In the genomic region with DNA sequence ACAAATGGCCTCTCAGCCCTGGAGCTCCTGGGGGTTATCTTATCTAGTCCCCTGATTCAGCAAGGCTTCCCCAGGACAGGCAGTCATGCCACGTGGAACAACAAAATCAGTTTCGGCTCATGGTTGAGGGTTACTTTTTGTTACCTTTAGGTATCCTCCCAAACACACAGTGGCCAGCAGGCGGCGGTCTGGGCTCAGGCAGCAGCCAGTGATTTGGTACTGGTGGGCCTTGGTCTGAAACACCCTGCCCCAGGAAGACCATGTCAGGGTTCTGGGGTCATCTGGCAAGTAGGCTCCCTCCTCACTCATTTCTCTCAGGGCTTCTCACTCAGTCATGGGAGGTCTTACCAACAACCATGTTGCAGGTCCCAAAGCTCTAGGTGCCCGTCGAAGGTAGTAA, we compare ENCODE assay signal across 1 mouse cellular context.
TF ChIP-seq lines count a peak whose summit lies in the region.

No protein-coding gene starts in this region.

TF ChIP-seq in MEL, 35 proteins besides CTCF, POLR2A, EP300 and RAD21 (continued from another document):
- TF ChIP-seq TCF12 (IDR thresholded peaks at IDR 0.05; ENCODE audit: low read depth, low read length), result no peak
- peak; percentile 60 for TF ChIP-seq SMC3 (IDR thresholded peaks at IDR 0.05; ENCODE audit: low read depth, low read length)
- peak; percentile 11; the same call in 1 of the 2 replicates for TF ChIP-seq ZC3H11A (IDR thresholded peaks at IDR 0.05; ENCODE audit: low read depth, low read length)
